Mouse (Mus musculus) liver, adult 2 months (tissue): Measurements from ENCODE around the gene Tanc1.

ENCODE experiments used
- CTCF ChIP-seq: fragments of 200-500 bp; IDR thresholded peaks from 2 replicates; pipeline ENCODE4 v1.5.1; 2011; ENCODE audit warnings: low read depth, low read length, control low read depth
- POLR2A ChIP-seq: fragments of 200-500 bp; IDR thresholded peaks from 2 replicates; pipeline ENCODE4 v1.6.1; 2011; ENCODE audit warnings: low read length, control low read depth; ENCODE audit not compliant: insufficient read depth; ENCODE audit errors: extremely low read depth

- TF ChIP-seq CTCF, result no peak
- TF ChIP-seq POLR2A, result no peak
Measured at GRCm38 (mm10) chr2:59706806-59707205, 95.0 kb downstream of the Tanc1 start.
